Mouse (Mus musculus) bone marrow, adult 2 months (tissue): ENCODE data around the gene Olfr1288. TPM values are rescaled to one million over a fixed set of nuclear protein-coding genes. Genes with fewer than 3 reads are reported as not detected.

Experiments
- H3K27ac ChIP-seq: fragments of 200-500 bp; 2 replicates; pipeline ENCODE4 v1.5.1; 2012; ENCODE audit warnings: low read depth, mild to moderate bottlenecking, control low read depth, inconsistent platforms, low read length; ENCODE audit not compliant: control insufficient read depth, poor library complexity, insufficient read depth
- H3K4me1 ChIP-seq: fragments of 200-500 bp; 2 replicates; pipeline ENCODE4 v1.6.1; 2011; ENCODE audit warnings: low read length; ENCODE audit not compliant: control insufficient read depth, insufficient read depth
- H3K4me3 ChIP-seq: fragments of 200-500 bp; replicated peaks from 2 replicates; pipeline ENCODE3; 2011; ENCODE audit warnings: mild to moderate bottlenecking, low read depth, low read length, control low read depth; ENCODE audit not compliant: control insufficient read depth
- CTCF ChIP-seq: fragments of 200-500 bp; IDR thresholded peaks from 2 replicates; pipeline ENCODE4 v1.5.1; 2011; ENCODE audit warnings: low read length, control low read depth; ENCODE audit not compliant: control insufficient read depth, insufficient read depth
- POLR2A ChIP-seq: fragments of 200-500 bp; IDR thresholded peaks from 2 replicates; pipeline ENCODE4 v1.6.1; 2011; ENCODE audit warnings: low read depth, mild to moderate bottlenecking, control low read depth, low read length, borderline replicate concordance; ENCODE audit not compliant: control insufficient read depth
- WGBS: fragments of 180-500 bp; shearing (Covaris S2); methylation state at CpG from one replicate; pipeline ENCODE4 v1.1.7; 2018; 5-methylcytosine and 5-hydroxymethylcytosine counted together
- polyA plus RNA-seq: library from polyadenylated mRNA; stranded (reverse); fragments of >200 nt; gene quantifications from 2 replicates; pipeline ENCODE4 v1.2.4, GENCODE M21; 2011; ENCODE audit warnings: low replicate concordance; ENCODE audit not compliant: missing spikeins, insufficient read depth, insufficient read length

The Olfr1288 gene
- polyA plus RNA-seq, result not detected in 2 replicates

DNA sequence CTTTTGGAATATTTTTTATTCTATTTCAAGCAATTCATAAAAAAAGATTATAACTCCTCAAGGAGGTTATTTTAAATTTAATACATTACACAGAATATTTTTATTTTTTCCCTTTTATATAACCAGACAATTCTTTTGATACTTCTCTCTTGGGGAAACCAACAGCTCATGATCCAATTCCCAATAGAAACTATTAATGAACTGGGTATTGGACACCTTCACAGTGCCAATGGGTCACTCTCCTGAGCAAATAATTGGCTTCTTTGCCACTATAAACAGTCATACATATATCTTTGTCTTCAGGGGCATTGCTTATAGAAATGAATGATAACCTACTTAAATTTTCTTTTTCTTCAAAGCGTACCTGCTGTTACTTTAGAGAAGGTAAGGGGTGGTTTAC is at the start of gene Olfr1288:
TSS of gene Olfr1288 (plus strand) at position 301 of the 400 bp plus-strand sequence.
- no peak for TF ChIP-seq CTCF
- no peak for TF ChIP-seq POLR2A
- Histone ChIP-seq H3K4me3 (no peak within 1 kb of the TSS), H3K27ac (no peak within 1 kb of the TSS), H3K4me1 (no peaks in the 10 kb centered on the region)
- WGBS, result 91% methylated on average over 1 of the region's 1 CpGs

GRCm38 (mm10) chr2:111448842-111449241 is 25.1 kb upstream of the Olfr1288 start, which contains the start of gene Olfr1287:
Gene Olfr1287, plus strand, starts transcription at chr2:111449142.
- 67% methylated on average over 1 of the region's 1 CpGs for WGBS
- H3K27ac ChIP-seq, result no peak within 1 kb of the TSS
- TF ChIP-seq CTCF (no peak), POLR2A (no peak)
- no peak within 1 kb of the TSS for H3K4me3 ChIP-seq
- H3K4me1 ChIP-seq, result no peaks in the 10 kb centered on the region

- no peak for TF ChIP-seq POLR2A
- TF ChIP-seq CTCF, result no peak
- H3K27ac ChIP-seq, result no peak within 1 kb of the TSS
These were observed 6.6 kb downstream of the Olfr1288 start, which contains the start of gene Olfr1289 for GRCm38 (mm10) chr2:111480519-111480918. Gene Olfr1289, plus strand, starts transcription at chr2:111480819.

DNA sequence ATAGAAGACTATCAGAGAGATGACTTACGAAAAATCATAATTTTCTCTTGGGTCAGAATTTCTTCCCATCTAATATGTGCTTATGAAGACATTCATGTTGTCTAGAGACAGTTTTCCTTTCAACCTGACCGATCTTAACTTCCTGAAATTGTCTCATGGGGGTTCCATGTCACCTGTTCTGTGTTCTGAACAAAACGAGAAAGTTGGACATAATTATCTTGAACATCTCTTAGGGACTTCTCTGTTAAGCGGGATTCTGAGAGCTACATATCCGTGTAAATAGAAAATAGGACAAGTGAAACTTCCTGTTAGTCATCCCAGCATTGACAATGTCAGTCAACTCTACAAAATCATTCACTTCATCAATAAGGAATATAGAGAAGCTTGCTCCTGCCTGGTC is 19.8 kb downstream of the Olfr1288 start, which contains the start of gene Olfr1290:
TSS of gene Olfr1290 (minus strand) at position 101 of the 400 bp plus-strand sequence.
- TF ChIP-seq CTCF (no peak), POLR2A (no peak)
- WGBS, result 64% methylated on average over 5 of the region's 5 CpGs
- Histone ChIP-seq H3K4me1 (no peaks in the 10 kb centered on the region), H3K4me3 (no peak within 1 kb of the TSS), H3K27ac (no peak within 1 kb of the TSS)

More at GRCm38 (mm10) chr2:111480519-111480918, 6.6 kb downstream of the Olfr1288 start, which contains the start of gene Olfr1289:
- no peaks in the 10 kb centered on the region for H3K4me1 ChIP-seq
- 63% methylated on average over 1 of the region's 1 CpGs for WGBS
- no peak within 1 kb of the TSS for H3K4me3 ChIP-seq

GRCm38 (mm10) chr2:111496880-111497279 is 23.0 kb downstream of the Olfr1288 start, which contains the start of gene Olfr1291-ps1:
Gene Olfr1291-ps1, plus strand, starts transcription at chr2:111497180.
- WGBS, result 79% methylated on average over 3 of the region's 3 CpGs
- H3K27ac ChIP-seq, result no peak within 1 kb of the TSS
- H3K4me1 ChIP-seq, result no peaks in the 10 kb centered on the region
- TF ChIP-seq POLR2A (no peak), CTCF (no peak)
- no peak within 1 kb of the TSS for H3K4me3 ChIP-seq

DNA sequence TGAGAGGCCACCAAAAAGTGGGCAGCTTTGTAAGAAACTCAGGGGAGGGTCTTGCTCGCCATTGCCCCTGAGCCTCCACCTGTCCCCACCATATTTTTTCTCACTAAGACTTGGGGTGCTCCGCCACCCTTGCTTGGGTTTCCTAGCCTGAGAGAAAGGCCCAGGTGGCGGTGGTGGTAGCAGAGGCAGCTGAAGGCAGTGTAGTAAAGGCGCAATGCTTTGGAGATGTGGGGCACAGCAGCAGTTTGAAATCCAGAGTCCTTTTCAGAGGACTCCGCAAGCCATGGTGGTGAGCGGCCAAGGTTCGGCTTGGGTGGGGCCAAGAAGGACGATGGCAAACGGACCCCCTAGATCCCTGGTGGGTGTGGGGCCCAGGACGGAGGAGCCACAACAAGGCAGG is 43.5 kb downstream of the Olfr1288 start:
- Histone ChIP-seq H3K27ac (no peak overlapping the region), H3K4me3 (no peak overlapping the region), H3K4me1 (no peaks in the 10 kb centered on the region)
- TF ChIP-seq CTCF (no peak), POLR2A (no peak)
- 82% methylated on average over 10 of the region's 10 CpGs for WGBS

GRCm38 (mm10) chr2:111524903-111525302 is 51.0 kb downstream of the Olfr1288 start, which contains the start of gene Olfr1293-ps:
Gene Olfr1293-ps, plus strand, starts transcription at chr2:111525203.
- no peak within 1 kb of the TSS for H3K4me3 ChIP-seq
- H3K27ac ChIP-seq, result no peak within 1 kb of the TSS
- TF ChIP-seq POLR2A, result no peak
- TF ChIP-seq CTCF, result no peak
- WGBS, result 65% methylated on average over 1 of the region's 1 CpGs
- H3K4me1 ChIP-seq, result no peaks in the 10 kb centered on the region

Other genes with a start within 250 kb of the Olfr1288 start
- not detected in 2 replicates for gene 4930430A15Rik, start 244.5 kb upstream of the Olfr1288 start, polyA plus RNA-seq
- not detected in 2 replicates for gene Olfr1275, start 238.8 kb upstream of the Olfr1288 start, polyA plus RNA-seq
- not detected in 2 replicates for gene Olfr1276, start 219.6 kb upstream of the Olfr1288 start, polyA plus RNA-seq
- gene Olfr1277, start 200.0 kb upstream of the Olfr1288 start, polyA plus RNA-seq, result not detected in 2 replicates
- not detected in 2 replicates for gene Olfr1278, start 184.0 kb upstream of the Olfr1288 start, polyA plus RNA-seq
- gene Olfr1279, start 173.5 kb upstream of the Olfr1288 start, polyA plus RNA-seq, result not detected in 2 replicates
- gene Olfr1280, start 160.1 kb upstream of the Olfr1288 start, polyA plus RNA-seq, result not detected in 2 replicates
- not detected in 2 replicates for gene Olfr1281, start 147.6 kb upstream of the Olfr1288 start, polyA plus RNA-seq
- gene Olfr1282, start 138.0 kb upstream of the Olfr1288 start, polyA plus RNA-seq, result not detected in 2 replicates
- not detected in 2 replicates for gene Olfr1283, start 107.3 kb upstream of the Olfr1288 start, polyA plus RNA-seq
- not detected in 2 replicates for gene Olfr1284, start 98.6 kb upstream of the Olfr1288 start, polyA plus RNA-seq
- gene Olfr1286, start 51.0 kb upstream of the Olfr1288 start, polyA plus RNA-seq, result not detected in 2 replicates
- not detected in 2 replicates for gene Olfr1287, start 25.0 kb upstream of the Olfr1288 start, polyA plus RNA-seq
- not detected in 2 replicates for gene Olfr1289, start 6.7 kb downstream of the Olfr1288 start, polyA plus RNA-seq
- gene Olfr1290, start 19.7 kb downstream of the Olfr1288 start, polyA plus RNA-seq, result not detected in 2 replicates
- gene Olfr1291-ps1, start 23.1 kb downstream of the Olfr1288 start, polyA plus RNA-seq, result not detected in 2 replicates
- 1.2 TPM in 1 of 2 replicates, not detected in the other for gene Olfr1293-ps, start 51.1 kb downstream of the Olfr1288 start, polyA plus RNA-seq
- gene Olfr1294, start 66.2 kb downstream of the Olfr1288 start, polyA plus RNA-seq, result not detected in 2 replicates
- gene Olfr1295, start 95.6 kb downstream of the Olfr1288 start, polyA plus RNA-seq, result not detected in 2 replicates
- gene Olfr1297, start 152.4 kb downstream of the Olfr1288 start, polyA plus RNA-seq, result not detected in 2 replicates
- gene Olfr1298, start 175.1 kb downstream of the Olfr1288 start, polyA plus RNA-seq, result not detected in 2 replicates
- gene Olfr1299, start 187.3 kb downstream of the Olfr1288 start, polyA plus RNA-seq, result not detected in 2 replicates